Mouse (Mus musculus) neural tube, embryonic 13.5 days (tissue): Measurements from ENCODE around the gene Cyb561d1. TPM values are rescaled to one million over a fixed set of nuclear protein-coding genes. Genes with fewer than 3 reads are reported as not detected.

Source experiments
- ATAC-seq: fragments of 200-750 bp; cut with Nextera tagmentation; 2 replicates; pipeline ENCODE4 v1.8.0; 2017; ENCODE audit warnings: low read depth, mild to moderate bottlenecking, moderate TSS enrichment, moderate library complexity
- H3K27ac ChIP-seq: fragments of 300-500 bp; sonication (generic); replicated peaks from 2 replicates; pipeline ENCODE4 v1.5.1; 2015; ENCODE audit warnings: moderate library complexity, mild to moderate bottlenecking, inconsistent platforms
- H3K27me3 ChIP-seq: fragments of 300-500 bp; sonication (generic); 2 replicates; pipeline ENCODE4 v1.6.1; 2015; ENCODE audit warnings: mild to moderate bottlenecking, inconsistent platforms
- H3K36me3 ChIP-seq: fragments of 300-500 bp; sonication (generic); 2 replicates; pipeline ENCODE4 v1.6.1; 2015; ENCODE audit warnings: mild to moderate bottlenecking, inconsistent platforms
- H3K4me1 ChIP-seq: fragments of 300-500 bp; sonication (generic); replicated peaks from 2 replicates; pipeline ENCODE4 v1.6.1; 2015; ENCODE audit warnings: inconsistent platforms
- H3K4me2 ChIP-seq: fragments of 300-500 bp; sonication (generic); 2 replicates; pipeline ENCODE4 v1.6.1; 2015; ENCODE audit warnings: inconsistent platforms, mild to moderate bottlenecking, moderate library complexity
- H3K4me3 ChIP-seq: fragments of 300-500 bp; sonication (generic); 2 replicates; pipeline ENCODE4 v1.5.1; 2015; ENCODE audit warnings: mild to moderate bottlenecking, inconsistent platforms
- H3K9ac ChIP-seq: fragments of 300-500 bp; sonication (generic); 2 replicates; pipeline ENCODE4 v1.6.1; 2015; ENCODE audit warnings: moderate library complexity, mild to moderate bottlenecking, inconsistent platforms
- H3K9me3 ChIP-seq: fragments of 300-500 bp; sonication (generic); 2 replicates; pipeline ENCODE4 v1.6.1; 2016; ENCODE audit warnings: inconsistent platforms
- WGBS: fragments of 180-500 bp; shearing (Covaris S2); methylation state at CpG from one replicate; pipeline ENCODE4 v1.1.7; 2015; 5-methylcytosine and 5-hydroxymethylcytosine counted together
- polyA plus RNA-seq: library from polyadenylated mRNA; unstranded; fragments of >200 nt; fragmentation: Nextera tagmentation; extraction: Ambion mirVana; gene quantifications from 2 replicates; pipeline ENCODE4 v1.2.1, GENCODE M21; 2015

Cyb561d1 gene
- polyA plus RNA-seq, 1 experiment from 2014 or later: 3.9 TPM

GRCm38 (mm10) chr3:108211845-108212244, 10.8 kb upstream of the Cyb561d1 start:
- H3K4me3 ChIP-seq: peak overlapping the region; percentile 67; the same call in 1 of the 2 replicates
- 66% methylated on average over 6 of the region's 6 CpGs for WGBS
- H3K27ac ChIP-seq: peak overlapping the region; percentile 97
- H3K4me2 ChIP-seq: peak overlapping the region; percentile 75
- H3K4me1 ChIP-seq: peaks cover 37% of the 10 kb centered on the region
- H3K36me3 ChIP-seq: peaks cover 15% of the 10 kb centered on the region
- no peak for ATAC-seq
- no peaks in the 10 kb centered on the region for H3K9me3 ChIP-seq
- H3K9ac ChIP-seq: peak overlapping the region; percentile 91; the same call in 1 of the 2 replicates
- H3K27me3 ChIP-seq: peaks cover 10% of the 10 kb centered on the region

- Histone ChIP-seq H3K27ac (peak within 1 kb of the TSS; percentile 97), H3K9me3 (no peaks in the 10 kb centered on the region), H3K4me3 (peak within 1 kb of the TSS; percentile 67), H3K27me3 (peaks cover 4% of the 10 kb centered on the region), H3K4me2 (peak within 1 kb of the TSS; percentile 93), H3K4me1 (peaks cover 40% of the 10 kb centered on the region), H3K9ac (peak within 1 kb of the TSS; percentile 91), H3K36me3 (peaks cover 26% of the 10 kb centered on the region)
- ATAC-seq: peak; percentile 90
- under 1% methylated on average over 14 of the region's 14 CpGs for WGBS
These were observed 9.7 kb upstream of the Cyb561d1 start, which contains the start of gene Atxn7l2 for GRCm38 (mm10) chr3:108210771-108211139. TSS of gene Atxn7l2 (minus strand) at chr3:108210934.

GRCm38 (mm10) chr3:108209946-108210770, 9.1 kb upstream of the Cyb561d1 start:
- under 1% methylated on average over 41 of the region's 72 CpGs for WGBS
- Histone ChIP-seq H3K4me2 (peak overlapping the region; percentile 93), H3K9me3 (no peaks in the 10 kb centered on the region), H3K4me1 (peaks cover 40% of the 10 kb centered on the region), H3K27ac (peak overlapping the region; percentile 97), H3K9ac (peak overlapping the region; percentile 91), H3K36me3 (peaks cover 32% of the 10 kb centered on the region), H3K27me3 (peaks cover 4% of the 10 kb centered on the region), H3K4me3 (peak overlapping the region; percentile 67)
- ATAC-seq: peak; percentile 97

GRCm38 (mm10) chr3:108209536-108209935, 8.5 kb upstream of the Cyb561d1 start:
- WGBS: 11% methylated on average over 8 of the region's 8 CpGs

GRCm38 (mm10) chr3:108209001-108209400, 8.0 kb upstream of the Cyb561d1 start:
- Histone ChIP-seq H3K4me3 (peak overlapping the region; percentile 67), H3K9ac (peak overlapping the region; percentile 91), H3K36me3 (peaks cover 43% of the 10 kb centered on the region), H3K27me3 (peaks cover 4% of the 10 kb centered on the region; the same call in 1 of the 2 replicates), H3K27ac (peak overlapping the region; percentile 97), H3K4me2 (peak overlapping the region; percentile 93), H3K9me3 (no peaks in the 10 kb centered on the region), H3K4me1 (peaks cover 49% of the 10 kb centered on the region)
- WGBS: 62% methylated on average over 3 of the region's 3 CpGs
- no peak for ATAC-seq

More at GRCm38 (mm10) chr3:108209536-108209935, 8.5 kb upstream of the Cyb561d1 start:
- H3K27me3 ChIP-seq: peaks cover 4% of the 10 kb centered on the region
- peaks cover 38% of the 10 kb centered on the region for H3K36me3 ChIP-seq
- H3K27ac ChIP-seq: peak overlapping the region; percentile 97
- H3K9ac ChIP-seq: peak overlapping the region; percentile 91
- H3K4me3 ChIP-seq: peak overlapping the region; percentile 67
- H3K9me3 ChIP-seq: no peaks in the 10 kb centered on the region
- peaks cover 44% of the 10 kb centered on the region for H3K4me1 ChIP-seq
- H3K4me2 ChIP-seq: peak overlapping the region; percentile 93
- ATAC-seq: no peak; the same call in 1 of the 2 replicates

- no peak overlapping the region for H3K4me2 ChIP-seq
- peaks cover 64% of the 10 kb centered on the region for H3K36me3 ChIP-seq
- H3K4me1 ChIP-seq: peaks cover 62% of the 10 kb centered on the region
- no peaks in the 10 kb centered on the region for H3K9me3 ChIP-seq
- H3K27me3 ChIP-seq: no peaks in the 10 kb centered on the region
- WGBS: 86% methylated on average over 15 of the region's 15 CpGs
- ATAC-seq: no peak
- no peak overlapping the region; the same call in 1 of the 2 replicates for H3K27ac ChIP-seq
- H3K4me3 ChIP-seq: no peak overlapping the region
- no peak overlapping the region for H3K9ac ChIP-seq
These were observed 5.8 kb upstream of the Cyb561d1 start for GRCm38 (mm10) chr3:108206731-108207375.

- Histone ChIP-seq H3K36me3 (peaks cover 68% of the 10 kb centered on the region), H3K9ac (no peak overlapping the region), H3K4me3 (no peak overlapping the region), H3K27me3 (no peaks in the 10 kb centered on the region), H3K9me3 (no peaks in the 10 kb centered on the region), H3K27ac (no peak overlapping the region), H3K4me2 (no peak overlapping the region), H3K4me1 (peaks cover 66% of the 10 kb centered on the region)
- whole genome bisulfite sequencing: 92% methylated on average over 8 of the region's 8 CpGs
- ATAC-seq: no peak
These were observed 4.6 kb upstream of the Cyb561d1 start for GRCm38 (mm10) chr3:108205601-108206000.

- H3K4me1 ChIP-seq: peaks cover 76% of the 10 kb centered on the region
- H3K9me3 ChIP-seq: no peaks in the 10 kb centered on the region
- H3K27me3 ChIP-seq: no peaks in the 10 kb centered on the region
- no peak for ATAC-seq
- no peak overlapping the region for H3K9ac ChIP-seq
- H3K4me3 ChIP-seq: no peak overlapping the region
- 89% methylated on average over 11 of the region's 11 CpGs for WGBS
- H3K4me2 ChIP-seq: no peak overlapping the region
- peaks cover 69% of the 10 kb centered on the region for H3K36me3 ChIP-seq
- H3K27ac ChIP-seq: 0 out of 2 replicates have a peak overlapping the region, but pooled peaks have one; percentile 23
These were observed 3.5 kb upstream of the Cyb561d1 start for GRCm38 (mm10) chr3:108204470-108204869.

- Histone ChIP-seq H3K9ac (no peak overlapping the region), H3K4me2 (no peak overlapping the region), H3K4me1 (peaks cover 70% of the 10 kb centered on the region), H3K4me3 (no peak overlapping the region), H3K9me3 (no peaks in the 10 kb centered on the region), H3K36me3 (peaks cover 76% of the 10 kb centered on the region), H3K27ac (no peak overlapping the region), H3K27me3 (no peaks in the 10 kb centered on the region)
- WGBS: 84% methylated on average over 11 of the region's 11 CpGs
- ATAC-seq: no peak
These were observed 2.8 kb upstream of the Cyb561d1 start for GRCm38 (mm10) chr3:108203621-108204325.

GRCm38 (mm10) chr3:108203212-108203611, 2.2 kb upstream of the Cyb561d1 start:
- Histone ChIP-seq H3K4me3 (no peak overlapping the region), H3K27me3 (no peaks in the 10 kb centered on the region), H3K36me3 (peaks cover 79% of the 10 kb centered on the region), H3K4me1 (peaks cover 65% of the 10 kb centered on the region), H3K9ac (0 out of 2 replicates have a peak overlapping the region, but pooled peaks have one; percentile 41), H3K27ac (no peak overlapping the region), H3K9me3 (no peaks in the 10 kb centered on the region), H3K4me2 (no peak overlapping the region)
- WGBS: 96% methylated on average over 13 of the region's 13 CpGs
- no peak for ATAC-seq

GRCm38 (mm10) chr3:108202506-108202905, 1.5 kb upstream of the Cyb561d1 start:
- H3K27me3 ChIP-seq: no peaks in the 10 kb centered on the region
- H3K36me3 ChIP-seq: peaks cover 77% of the 10 kb centered on the region

More at GRCm38 (mm10) chr3:108202506-108202905, 1.5 kb upstream of the Cyb561d1 start:
- Histone ChIP-seq H3K4me1 (peaks cover 69% of the 10 kb centered on the region), H3K27ac (no peak overlapping the region), H3K4me2 (no peak overlapping the region), H3K9me3 (no peaks in the 10 kb centered on the region), H3K9ac (no peak overlapping the region), H3K4me3 (no peak overlapping the region)
- ATAC-seq: no peak
